Mouse (Mus musculus) liver, adult 10 weeks (tissue): ENCODE results near the gene Serpina1e. TPM values are rescaled to one million over a fixed set of nuclear protein-coding genes. Genes with fewer than 3 reads are reported as not detected.

Experiments used
- polyA plus RNA-seq: library from polyadenylated mRNA; stranded (reverse); fragments of 350-450 nt; fragmentation: Illumina TruSeq; extraction: RNeasy Lipid Tissue Mini Kit (QIAGEN cat#74804); gene quantifications from one replicate; pipeline ENCODE4 v1.2.3, GENCODE M21; 2014; ENCODE audit warnings: low read depth, low replicate concordance

Serpina1e gene
- polyA plus RNA-seq = 214 TPM

GRCm38 (mm10) chr12:103958798-103959197 is at the start of gene Serpina1e:
TSS of gene Serpina1e (minus strand) at chr12:103958975.

GRCm38 (mm10) chr12:103989857-103990256 is 31.1 kb upstream of the Serpina1e start, which contains the start of gene Serpina11:
TSS of gene Serpina11 (minus strand) at chr12:103989957.

GRCm38 (mm10) chr12:103904837-103905340 is 53.9 kb downstream of the Serpina1e start, which contains the start of gene Serpina1c:
TSS of gene Serpina1c (minus strand) at chr12:103904887.

Other genes starting within 250 kb of the Serpina1e start
- 3,563 TPM for gene Serpina1d, start 185.4 kb downstream of the Serpina1e start, polyA plus RNA-seq
- 5,433 TPM for gene Serpina1b, start 128.6 kb downstream of the Serpina1e start, polyA plus RNA-seq
- gene Serpina1a, start 95.4 kb downstream of the Serpina1e start, polyA plus RNA-seq = 4,926 TPM
- 4,710 TPM for gene Serpina1c, start 54.1 kb downstream of the Serpina1e start, polyA plus RNA-seq
- 6.4 TPM for gene Serpina11, start 31.0 kb upstream of the Serpina1e start, polyA plus RNA-seq
- 0.37 TPM for gene Serpina9, start 54.8 kb upstream of the Serpina1e start, polyA plus RNA-seq
- gene Serpina12, start 85.5 kb upstream of the Serpina1e start, polyA plus RNA-seq = 0.69 TPM
- gene Serpina5, start 142.1 kb upstream of the Serpina1e start, polyA plus RNA-seq = not detected
- not detected for gene Serpina3a, start 153.7 kb upstream of the Serpina1e start, polyA plus RNA-seq
- gene Serpina3b, start 169.0 kb upstream of the Serpina1e start, polyA plus RNA-seq = not detected
- not detected for gene Serpina3c, start 194.9 kb upstream of the Serpina1e start, polyA plus RNA-seq